Mouse (Mus musculus) lung, adult 18-20 months (tissue): Measurements from ENCODE around the gene Krtap19-4.

Experiments
- DNase-seq, 2 experiments: peaks; one replicate each; pipeline ENCODE4 v3.0.0; 2022; ENCODE audit warnings: mixed read lengths in 2 of 2

Gene Krtap19-4

DNA sequence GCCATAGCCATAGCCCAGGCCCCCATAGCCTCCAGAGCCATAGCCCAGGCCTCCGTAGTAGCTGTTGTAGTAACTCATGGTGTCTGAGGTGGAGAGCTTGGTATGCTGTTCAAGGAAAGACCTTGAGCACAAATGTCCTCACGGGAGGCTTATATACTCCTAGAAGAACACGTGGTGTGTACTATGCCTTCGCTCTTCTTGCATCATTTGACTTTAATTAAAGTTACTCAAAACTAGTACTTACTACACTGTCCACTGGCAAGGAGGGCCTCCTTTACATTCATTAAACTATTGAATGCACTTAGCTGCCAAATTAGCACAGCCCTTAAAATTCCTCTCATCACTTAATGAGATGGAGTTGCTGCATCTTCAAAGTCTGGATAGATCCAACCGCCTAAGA lies at the start of gene Krtap19-4:
TSS of gene Krtap19-4 (minus strand) at position 101 of the 400 bp plus-strand sequence.
- DNase-seq = no peak

- no peak for DNase-seq
Measured at GRCm38 (mm10) chr16:88932165-88932564, 47.3 kb upstream of the Krtap19-4 start, which contains the start of gene Krtap19-9b. TSS of gene Krtap19-9b (minus strand) at chr16:88932265.

DNA sequence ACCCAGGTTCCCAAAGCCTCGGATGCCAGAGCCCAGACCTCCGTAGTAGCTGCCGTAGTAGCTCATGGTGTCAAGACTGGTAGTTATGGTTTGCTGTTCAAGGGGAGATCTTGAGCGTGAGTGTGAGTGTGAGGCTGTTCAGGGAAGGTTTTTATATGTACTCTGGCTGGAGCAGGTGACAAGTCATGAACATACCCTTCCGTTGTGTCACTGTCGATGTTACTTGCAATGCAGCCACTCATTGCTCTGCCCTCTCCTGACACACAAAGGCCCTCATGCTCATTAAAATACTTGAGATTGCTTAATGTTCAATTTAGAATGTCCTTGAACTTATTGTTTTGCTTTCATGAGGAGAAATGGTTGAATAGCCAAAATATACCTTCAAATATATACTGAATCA lies 11.5 kb upstream of the Krtap19-4 start, which contains the start of gene Krtap19-5:
TSS of gene Krtap19-5 (minus strand) at position 101 of the 400 bp plus-strand sequence.
- no peak for DNase-seq

- DNase-seq = no peak
Measured at GRCm38 (mm10) chr16:88886870-88887269, 2.0 kb upstream of the Krtap19-4 start.

DNA sequence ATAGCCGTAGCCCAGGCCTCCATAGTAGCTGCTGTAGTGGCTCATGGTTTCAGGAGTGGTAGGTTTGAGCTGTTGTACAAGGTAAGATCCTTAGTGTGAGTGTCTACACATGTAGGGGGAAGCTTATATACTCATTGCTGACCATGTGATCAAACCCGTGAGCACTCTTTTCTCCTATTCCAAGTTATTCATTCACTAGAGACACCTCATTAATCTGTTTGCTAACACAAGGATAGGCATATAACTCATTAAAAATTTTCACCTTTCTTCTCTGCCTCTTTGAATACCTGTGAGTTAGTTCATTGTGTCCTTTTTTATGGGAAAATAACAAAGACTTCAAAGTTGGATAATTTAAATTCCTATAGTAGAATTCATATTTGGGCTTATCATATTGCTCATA lies 7.0 kb downstream of the Krtap19-4 start, which contains the start of gene Krtap19-3:
TSS of gene Krtap19-3 (minus strand) at position 101 of the 400 bp plus-strand sequence.
- no peak for DNase-seq

- DNase-seq = no peak
Measured at GRCm38 (mm10) chr16:88874169-88874568, 10.7 kb downstream of the Krtap19-4 start, which contains the start of gene Krtap19-2. TSS of gene Krtap19-2 (minus strand) at chr16:88874269.

DNA sequence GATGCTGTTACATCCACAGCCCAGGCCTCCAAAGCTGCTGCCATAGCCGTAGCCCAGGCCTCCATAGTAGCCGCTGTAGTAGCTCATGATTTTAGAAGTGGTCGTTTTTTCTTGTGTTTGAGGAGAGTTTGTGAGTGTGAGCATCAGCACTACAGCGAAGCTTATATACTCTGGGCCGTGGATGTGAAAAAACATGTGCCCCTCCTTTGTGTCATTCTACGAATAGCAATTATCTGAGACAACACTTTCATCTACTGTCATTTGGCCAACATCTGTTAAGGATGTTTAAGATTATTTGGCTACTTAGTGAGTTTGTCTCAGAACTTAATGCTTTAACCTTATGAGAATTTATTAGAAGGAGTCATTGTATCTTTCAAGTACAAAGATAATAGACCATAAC lies 15.6 kb downstream of the Krtap19-4 start, which contains the start of gene Krtap19-1:
TSS of gene Krtap19-1 (minus strand) at position 101 of the 400 bp plus-strand sequence.
- no peak for DNase-seq

GRCm38 (mm10) chr16:88864887-88865407 lies 19.9 kb downstream of the Krtap19-4 start:
- no peak for DNase-seq

DNA sequence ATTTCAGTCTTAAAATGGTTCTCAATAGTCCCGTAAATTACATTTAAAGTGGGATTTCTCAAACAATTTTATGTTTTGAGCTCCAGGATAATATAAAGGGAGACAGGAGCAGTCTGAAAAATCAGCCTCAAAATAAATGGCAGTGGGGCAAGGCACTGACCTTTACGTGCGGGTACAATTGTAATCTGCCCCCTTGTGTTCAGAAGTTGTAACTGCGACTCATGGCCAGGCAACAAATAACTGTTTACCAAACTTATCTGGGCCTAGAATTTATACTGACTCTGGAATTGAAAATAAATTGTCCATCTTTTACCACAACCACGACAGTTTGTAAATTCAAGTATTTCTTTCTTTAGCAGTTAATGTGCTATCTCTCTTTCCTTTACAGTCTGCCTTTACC lies 33.4 kb downstream of the Krtap19-4 start:
- DNase-seq = no peak

DNA sequence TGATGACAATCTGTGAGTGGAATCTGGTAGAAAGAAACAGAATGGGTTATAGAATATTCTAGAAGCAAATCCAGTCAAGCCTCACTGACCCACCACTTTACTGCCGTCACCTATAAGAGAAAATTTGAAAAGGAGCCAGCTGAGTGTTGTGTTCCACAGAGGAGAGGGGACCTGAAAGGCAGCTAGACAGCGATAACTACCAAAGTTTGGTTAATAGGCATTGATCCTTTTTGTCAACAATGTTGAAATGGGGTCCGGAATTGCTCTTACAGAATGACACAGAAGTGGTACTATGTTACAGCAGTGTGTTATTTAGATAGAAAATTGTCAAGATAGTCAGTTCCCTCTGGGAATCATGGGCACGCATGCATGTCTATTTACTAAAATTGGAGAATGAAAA lies 36.3 kb downstream of the Krtap19-4 start:
- no peak for DNase-seq

DNA sequence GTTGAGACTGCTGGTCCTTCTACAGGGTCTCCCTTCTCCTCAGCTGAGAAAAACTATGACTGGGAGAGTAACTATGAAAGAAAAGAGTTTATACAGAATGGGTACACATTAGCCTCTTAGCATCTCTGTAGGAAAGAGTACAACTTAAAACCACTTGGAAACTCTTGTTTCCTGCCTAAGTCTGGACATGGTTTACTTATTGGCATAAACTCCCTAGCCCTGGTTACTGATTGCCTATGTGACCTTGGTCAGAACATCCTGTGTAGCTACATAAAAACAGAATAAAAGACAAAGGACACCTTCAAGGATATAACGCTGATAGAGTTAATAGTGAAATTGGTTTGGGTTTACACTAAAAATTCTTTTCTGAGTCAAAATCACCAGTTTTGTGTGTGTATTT lies 37.5 kb downstream of the Krtap19-4 start:
- no peak for DNase-seq
